Mouse (Mus musculus): ENCODE results near the gene Cfap57. TPM values are rescaled to one million over a fixed set of nuclear protein-coding genes. Genes with fewer than 3 reads are reported as not detected.
"Not testable (repeated sequence)": the region's sequence is repeated elsewhere in the genome, so short reads cannot be mapped to it uniquely, and the experiment has no call there.

The Cfap57 gene
- polyA plus RNA-seq, 1 experiment from 2014 or later: 0.83 TPM

DNA sequence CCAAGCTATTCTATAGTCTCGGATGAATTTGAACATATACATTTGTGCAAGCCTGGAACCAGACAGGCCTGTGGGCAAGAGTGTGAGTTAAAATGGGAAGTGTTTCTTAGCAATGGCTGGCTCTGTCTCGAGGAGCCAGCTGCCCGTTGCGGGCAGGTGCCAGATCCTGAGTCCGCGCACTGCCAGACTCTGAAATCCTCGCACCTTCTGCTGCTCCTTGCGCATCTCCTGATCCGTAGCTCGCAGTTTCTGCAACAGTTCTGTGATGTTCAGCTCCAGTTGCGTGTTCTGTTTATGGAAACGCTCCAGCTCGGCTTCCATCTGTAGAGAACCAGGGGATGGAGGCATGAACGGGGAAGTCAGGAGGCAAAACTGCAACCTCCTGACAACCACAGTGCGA, 49.1 kb downstream of the Cfap57 start:
- no peak for ATAC-seq (replicated peaks; ENCODE audit: low FRiP score)

DNA sequence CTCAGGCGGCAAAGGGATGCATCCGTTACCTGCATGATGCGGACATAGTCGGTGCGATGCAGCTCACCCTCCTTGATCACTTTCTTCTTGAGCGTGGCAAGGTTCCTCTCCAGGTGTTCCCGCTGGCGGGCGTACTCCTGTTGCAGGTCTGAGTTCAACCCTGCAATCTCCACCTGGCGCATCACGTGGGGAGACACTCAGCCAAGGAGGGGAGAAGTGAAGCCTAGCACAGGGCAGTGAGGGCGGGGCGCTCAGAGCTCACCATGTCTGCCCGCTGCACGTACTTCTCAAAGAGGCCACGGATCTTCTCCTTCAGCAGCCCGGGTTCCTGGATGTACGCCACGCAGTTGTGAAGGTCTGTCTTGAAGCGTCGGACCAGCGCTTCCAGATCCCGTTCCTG, 51.3 kb downstream of the Cfap57 start:
- Histone ChIP-seq H3K4me1 (replicated peaks; ENCODE audit: control insufficient read depth, insufficient read depth, low read length) (no peaks in the 10 kb centered on the region), H3K27me3 (ENCODE audit: control insufficient read depth, insufficient read depth, low read length) (no peaks in the 10 kb centered on the region; the same call in 1 of the 2 replicates), H3K36me3 (ENCODE audit: control insufficient read depth, insufficient read depth, low read length) (no peaks in the 10 kb centered on the region), H3K4me2 (ENCODE audit: low read depth, low read length, severe bottlenecking) (no peak overlapping the region), H3K9me3 (ENCODE audit: control insufficient read depth, low read length) (no peaks in the 10 kb centered on the region), H3K4me3 (ENCODE audit: low read depth, low read length) (no peak overlapping the region), H3K27ac (ENCODE audit: low read depth, low read length) (no peak overlapping the region), H3K9ac (ENCODE audit: low read length) (no peak overlapping the region; the same call in 1 of the 2 replicates)
- 74% methylated on average over 23 of the region's 23 CpGs for WGBS
- ATAC-seq (replicated peaks; ENCODE audit: low FRiP score): no peak
- no peak for DNase-seq (ENCODE audit: low spot score)

More for the DNA sequence above, 49.1 kb downstream of the Cfap57 start:
- no peaks in the 10 kb centered on the region for H3K4me1 ChIP-seq (replicated peaks; ENCODE audit: control insufficient read depth, insufficient read depth, low read length)
- no peak overlapping the region for H3K27ac ChIP-seq (ENCODE audit: low read depth, low read length)
- WGBS: 89% methylated on average over 15 of the region's 15 CpGs
- H3K9me3 ChIP-seq (ENCODE audit: control insufficient read depth, low read length): no peaks in the 10 kb centered on the region
- no peaks in the 10 kb centered on the region for H3K36me3 ChIP-seq (ENCODE audit: control insufficient read depth, insufficient read depth, low read length)
- no peak overlapping the region for H3K4me2 ChIP-seq (ENCODE audit: low read depth, low read length, severe bottlenecking)
- no peak overlapping the region for H3K4me3 ChIP-seq (ENCODE audit: low read depth, low read length)
- DNase-seq (ENCODE audit: low spot score): no peak
- H3K27me3 ChIP-seq (ENCODE audit: control insufficient read depth, insufficient read depth, low read length): no peaks in the 10 kb centered on the region; the same call in 1 of the 2 replicates
- H3K9ac ChIP-seq (ENCODE audit: low read length): no peak overlapping the region

DNA sequence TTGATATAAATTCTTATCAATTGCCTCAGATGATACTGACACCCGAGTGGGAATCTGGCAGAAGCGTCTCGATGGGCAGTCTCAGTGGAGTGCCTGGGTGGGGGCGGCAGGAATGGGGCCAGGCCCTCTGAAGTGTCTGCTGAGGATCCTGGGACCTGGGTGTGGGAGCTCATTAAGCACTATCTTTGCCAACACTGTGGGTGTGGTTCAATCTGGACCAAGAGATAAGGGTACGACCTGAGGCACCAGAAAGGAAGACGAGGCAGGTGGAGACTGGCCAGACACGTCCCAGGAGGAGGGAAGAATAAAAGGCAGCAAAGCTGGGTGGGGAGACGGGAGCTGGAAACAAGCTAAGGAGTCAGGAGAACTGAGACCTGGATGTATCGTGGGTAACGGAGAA, 51.9 kb downstream of the Cfap57 start:
- ATAC-seq (replicated peaks; ENCODE audit: low FRiP score) (no peak), DNase-seq (ENCODE audit: low spot score) (no peak)
- H3K27ac ChIP-seq (ENCODE audit: low read depth, low read length): no peak overlapping the region
- no peaks in the 10 kb centered on the region; the same call in 1 of the 2 replicates for H3K27me3 ChIP-seq (ENCODE audit: control insufficient read depth, insufficient read depth, low read length)
- no peaks in the 10 kb centered on the region for H3K9me3 ChIP-seq (ENCODE audit: control insufficient read depth, low read length)
- no peaks in the 10 kb centered on the region for H3K4me1 ChIP-seq (replicated peaks; ENCODE audit: control insufficient read depth, insufficient read depth, low read length)
- no peak overlapping the region for H3K4me2 ChIP-seq (ENCODE audit: low read depth, low read length, severe bottlenecking)
- no peaks in the 10 kb centered on the region for H3K36me3 ChIP-seq (ENCODE audit: control insufficient read depth, insufficient read depth, low read length)
- H3K9ac ChIP-seq (ENCODE audit: low read length): no peak overlapping the region
- 76% methylated on average over 10 of the region's 10 CpGs for WGBS
- no peak overlapping the region for H3K4me3 ChIP-seq (ENCODE audit: low read depth, low read length)

DNA sequence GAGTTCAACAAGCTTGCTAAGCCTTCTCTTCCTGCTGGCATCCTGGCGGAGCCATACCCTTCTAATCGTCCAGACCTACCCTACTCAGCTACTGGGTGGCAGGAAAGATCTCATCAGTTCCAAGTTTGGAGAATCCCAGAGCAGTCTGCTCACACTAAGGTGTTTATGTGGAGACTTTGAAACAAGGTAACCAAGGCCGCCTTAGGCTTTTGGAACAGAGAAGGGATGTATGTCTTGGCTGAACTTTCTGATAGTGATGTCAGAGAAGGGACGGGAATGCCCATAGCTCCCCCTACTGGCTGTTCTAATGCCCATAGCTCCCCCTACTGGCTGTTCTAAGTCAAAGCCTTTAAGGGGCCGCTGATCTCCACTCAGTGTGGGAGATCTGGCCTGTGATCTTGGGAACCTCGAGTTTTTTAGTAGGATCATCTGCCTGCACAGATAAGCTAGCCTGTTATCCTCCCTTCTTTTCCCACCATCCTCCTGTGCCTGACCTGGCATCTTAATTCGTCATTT, 54.4 kb downstream of the Cfap57 start:
- Histone ChIP-seq H3K9me3 (ENCODE audit: control insufficient read depth, low read length) (no peaks in the 10 kb centered on the region), H3K27me3 (ENCODE audit: control insufficient read depth, insufficient read depth, low read length) (no peaks in the 10 kb centered on the region; the same call in 1 of the 2 replicates), H3K4me1 (replicated peaks; ENCODE audit: control insufficient read depth, insufficient read depth, low read length) (no peaks in the 10 kb centered on the region), H3K36me3 (ENCODE audit: control insufficient read depth, insufficient read depth, low read length) (no peaks in the 10 kb centered on the region), H3K27ac (ENCODE audit: low read depth, low read length) (no peak overlapping the region), H3K9ac (ENCODE audit: low read length) (no peak overlapping the region), H3K4me3 (ENCODE audit: low read depth, low read length) (no peak overlapping the region), H3K4me2 (ENCODE audit: low read depth, low read length, severe bottlenecking) (no peak overlapping the region)
- no peak for ATAC-seq (replicated peaks; ENCODE audit: low FRiP score)
- DNase-seq (ENCODE audit: low spot score): peak; percentile 70
- WGBS: 33% methylated on average over 7 of the region's 7 CpGs

DNA sequence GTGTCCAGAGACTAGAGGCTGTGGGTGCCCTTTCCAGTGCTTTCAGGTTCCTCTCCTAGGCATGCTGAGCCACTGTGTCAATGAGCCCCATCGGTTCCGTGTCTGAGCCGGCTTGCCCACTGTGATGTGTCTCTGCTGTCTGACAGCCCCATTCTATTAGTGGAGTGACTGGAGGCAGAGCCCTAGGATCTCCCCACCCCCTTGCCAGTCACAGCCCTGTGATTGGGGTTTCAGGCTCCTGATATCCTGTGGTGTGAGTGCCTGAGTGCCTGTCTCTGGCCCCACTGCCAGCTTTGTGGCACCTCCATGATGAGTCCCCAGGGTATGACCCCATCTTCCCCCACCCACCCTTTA, 55.7 kb downstream of the Cfap57 start:
- H3K27me3 ChIP-seq (ENCODE audit: control insufficient read depth, insufficient read depth, low read length): no peaks in the 10 kb centered on the region; the same call in 1 of the 2 replicates
- H3K4me3 ChIP-seq (ENCODE audit: low read depth, low read length): no peak overlapping the region
- H3K36me3 ChIP-seq (ENCODE audit: control insufficient read depth, insufficient read depth, low read length): no peaks in the 10 kb centered on the region
- H3K27ac ChIP-seq (ENCODE audit: low read depth, low read length): no peak overlapping the region
- H3K9ac ChIP-seq (ENCODE audit: low read length): no peak overlapping the region
- no CpG with 5 or more reads among the region's 3 CpGs for WGBS
- no peaks in the 10 kb centered on the region for H3K9me3 ChIP-seq (ENCODE audit: control insufficient read depth, low read length)
- H3K4me1 ChIP-seq (replicated peaks; ENCODE audit: control insufficient read depth, insufficient read depth, low read length): no peaks in the 10 kb centered on the region
- no peak; the same call in 1 of the 2 replicates for ATAC-seq (replicated peaks; ENCODE audit: low FRiP score)
- H3K4me2 ChIP-seq (ENCODE audit: low read depth, low read length, severe bottlenecking): no peak overlapping the region
- DNase-seq (ENCODE audit: low spot score): no peak

DNA sequence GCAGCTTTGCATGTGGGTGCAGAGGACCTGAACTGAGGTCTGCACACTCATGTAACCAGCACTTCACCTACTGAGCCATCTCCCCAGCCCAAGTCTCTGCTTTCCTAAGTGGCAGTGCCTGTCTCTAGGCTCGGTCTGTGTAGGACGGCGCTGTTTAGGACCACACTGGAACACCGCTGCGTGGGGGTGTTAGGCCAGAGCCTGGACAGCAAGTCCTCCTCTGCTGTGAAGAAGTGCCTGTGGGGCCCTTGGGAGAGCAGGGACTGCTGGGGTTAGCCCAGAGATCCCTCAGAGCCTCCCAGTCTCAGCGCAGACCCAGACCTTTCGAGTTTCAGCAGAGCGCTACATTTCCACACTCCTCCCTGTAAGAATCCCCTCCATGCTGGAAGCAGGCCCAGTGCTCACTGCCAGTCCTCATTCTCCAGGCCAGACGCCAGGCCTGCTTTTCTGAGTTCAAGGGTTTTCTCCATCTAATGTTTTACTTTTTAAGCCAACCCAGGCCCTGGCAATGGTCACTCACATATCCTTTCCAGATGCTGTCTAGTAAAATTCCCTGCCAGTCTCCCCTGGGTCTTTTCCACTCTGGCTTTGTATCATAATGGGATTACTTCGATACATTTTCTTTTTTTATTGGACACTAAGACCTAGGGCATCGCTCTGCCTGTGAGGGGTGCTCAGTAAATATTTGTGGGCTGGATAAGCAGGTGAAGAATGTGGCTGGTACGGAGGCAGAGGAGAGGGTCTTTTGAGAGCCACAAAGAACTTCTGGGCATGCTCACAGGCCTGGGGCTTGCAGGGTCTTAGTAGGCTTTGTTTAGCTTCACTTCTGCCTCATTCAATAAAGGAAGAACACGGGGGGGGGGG, 56.3 kb downstream of the Cfap57 start:
- DNase-seq (ENCODE audit: low spot score) (no peak), ATAC-seq (replicated peaks; ENCODE audit: low FRiP score) (no peak)
- WGBS: 70% methylated on average over 13 of the region's 13 CpGs
- Histone ChIP-seq H3K9ac (ENCODE audit: low read length) (no peak overlapping the region), H3K4me3 (ENCODE audit: low read depth, low read length) (no peak overlapping the region), H3K4me1 (replicated peaks; ENCODE audit: control insufficient read depth, insufficient read depth, low read length) (no peaks in the 10 kb centered on the region), H3K27ac (ENCODE audit: low read depth, low read length) (no peak overlapping the region), H3K27me3 (ENCODE audit: control insufficient read depth, insufficient read depth, low read length) (no peaks in the 10 kb centered on the region), H3K9me3 (ENCODE audit: control insufficient read depth, low read length) (no peaks in the 10 kb centered on the region), H3K36me3 (ENCODE audit: control insufficient read depth, insufficient read depth, low read length) (no peaks in the 10 kb centered on the region), H3K4me2 (ENCODE audit: low read depth, low read length, severe bottlenecking) (no peak overlapping the region)

DNA sequence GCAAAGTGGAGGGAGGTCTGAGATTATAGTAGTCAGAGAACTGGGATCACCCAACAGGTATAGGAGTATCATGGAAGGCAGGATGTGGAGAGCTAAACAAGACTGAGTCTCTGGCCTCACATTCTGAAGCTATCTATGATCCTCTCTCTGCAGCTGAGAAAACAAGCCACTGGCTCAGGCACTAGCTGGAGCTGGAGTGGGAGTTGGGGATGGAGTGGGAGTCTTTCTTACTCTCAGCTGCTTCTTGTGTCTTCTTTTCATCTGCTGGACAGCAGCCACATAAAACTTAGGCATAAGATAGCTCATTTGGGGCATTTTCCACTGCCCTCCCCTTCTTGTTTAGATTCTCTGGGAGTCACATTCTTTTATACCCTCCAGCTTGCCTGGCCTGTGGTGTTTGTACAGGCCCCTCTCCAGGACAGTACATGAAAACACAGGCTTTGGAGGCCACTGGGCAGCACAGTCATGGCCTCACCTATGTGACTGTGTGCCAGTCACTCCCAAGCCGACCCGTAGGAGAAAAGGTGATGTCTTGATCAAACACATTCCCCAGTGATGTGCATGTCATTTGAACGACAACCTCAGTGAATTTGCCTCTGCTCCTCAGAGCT, 67.4 kb downstream of the Cfap57 start:
- Histone ChIP-seq H3K4me1 (replicated peaks; ENCODE audit: control insufficient read depth, insufficient read depth, low read length) (no peaks in the 10 kb centered on the region), H3K9ac (ENCODE audit: low read length) (no peak overlapping the region), H3K4me2 (ENCODE audit: low read depth, low read length, severe bottlenecking) (no peak overlapping the region), H3K27me3 (ENCODE audit: control insufficient read depth, insufficient read depth, low read length) (no peaks in the 10 kb centered on the region), H3K36me3 (ENCODE audit: control insufficient read depth, insufficient read depth, low read length) (no peaks in the 10 kb centered on the region), H3K4me3 (ENCODE audit: low read depth, low read length) (no peak overlapping the region), H3K27ac (ENCODE audit: low read depth, low read length) (no peak overlapping the region), H3K9me3 (ENCODE audit: control insufficient read depth, low read length) (no peaks in the 10 kb centered on the region)
- no peak for DNase-seq (ENCODE audit: low spot score)
- ATAC-seq (replicated peaks; ENCODE audit: low FRiP score): no peak
- WGBS: 81% methylated on average over 3 of the region's 3 CpGs

DNA sequence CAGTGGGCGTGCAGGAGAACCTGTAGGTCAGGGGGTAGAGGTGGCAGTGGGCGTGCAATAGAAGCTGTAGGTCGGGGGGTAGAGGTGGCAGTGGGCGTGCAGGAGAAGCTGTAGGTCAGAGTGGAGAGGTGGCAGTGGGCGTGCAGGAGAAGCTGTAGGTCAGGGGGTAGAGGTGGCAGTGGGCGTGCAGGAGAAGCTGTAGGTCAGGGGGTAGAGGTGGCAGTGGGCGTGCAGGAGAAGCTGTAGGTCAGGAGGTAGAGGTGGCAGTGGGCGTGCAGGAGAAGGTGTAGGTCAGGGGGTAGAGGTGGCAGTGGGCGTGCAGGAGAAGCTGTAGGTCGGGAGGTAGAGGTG, 72.5 kb downstream of the Cfap57 start:
- H3K36me3 ChIP-seq (ENCODE audit: control insufficient read depth, insufficient read depth, low read length); H3K27ac ChIP-seq (ENCODE audit: low read depth, low read length); H3K4me2 ChIP-seq (ENCODE audit: low read depth, low read length, severe bottlenecking); H3K27me3 ChIP-seq (ENCODE audit: control insufficient read depth, insufficient read depth, low read length); H3K9me3 ChIP-seq (ENCODE audit: control insufficient read depth, low read length); ATAC-seq (replicated peaks; ENCODE audit: low FRiP score); H3K9ac ChIP-seq (ENCODE audit: low read length); H3K4me1 ChIP-seq (replicated peaks; ENCODE audit: control insufficient read depth, insufficient read depth, low read length); H3K4me3 ChIP-seq (ENCODE audit: low read depth, low read length): not testable (repeated sequence)
- 87% methylated on average over 10 of the region's 10 CpGs for WGBS
- DNase-seq (ENCODE audit: low spot score): peak; percentile 90
